Mouse (Mus musculus): ENCODE data around the gene Nfic. TPM values are rescaled to one million over a fixed set of nuclear protein-coding genes. Genes with fewer than 3 reads are reported as not detected.
A peak's percentile ranks its signal among the peaks of the same experiment; 100 is the strongest.

The Nfic gene
- polyA plus RNA-seq, 1 experiment from 2014 or later, result 31.5 TPM

- WGBS, result 27% methylated on average over 10 of the region's 10 CpGs
- no peak overlapping the region for H3K27ac ChIP-seq
- 0 out of 2 replicates have a peak overlapping the region, but pooled peaks have one; percentile 5 for H3K4me3 ChIP-seq
- peak overlapping the region; percentile 21; the same call in 1 of the 2 replicates for H3K4me2 ChIP-seq (replicated peaks)
- no peaks in the 10 kb centered on the region for H3K9me3 ChIP-seq (replicated peaks)
- H3K4me1 ChIP-seq, result peaks cover 44% of the 10 kb centered on the region
- no peak for ATAC-seq (ENCODE audit: low FRiP score)
- H3K9ac ChIP-seq, result peak overlapping the region; percentile 32; the same call in 1 of the 2 replicates
- H3K36me3 ChIP-seq, result no peaks in the 10 kb centered on the region
- H3K27me3 ChIP-seq, result peaks cover 68% of the 10 kb centered on the region
Observed at GRCm38 (mm10) chr10:81425236-81425850, 30.1 kb downstream of the Nfic start.

GRCm38 (mm10) chr10:81424246-81425051 lies 31.0 kb downstream of the Nfic start:
- Histone ChIP-seq H3K9ac (peak overlapping the region; percentile 36; the same call in 1 of the 2 replicates), H3K27me3 (peaks cover 68% of the 10 kb centered on the region), H3K27ac (no peak overlapping the region), H3K4me3 (no peak overlapping the region), H3K4me2 (replicated peaks) (peak overlapping the region; percentile 21; the same call in 1 of the 2 replicates), H3K4me1 (peaks cover 39% of the 10 kb centered on the region), H3K9me3 (replicated peaks) (no peaks in the 10 kb centered on the region), H3K36me3 (peaks cover 5% of the 10 kb centered on the region)
- ATAC-seq (ENCODE audit: low FRiP score), result no peak
- 6% methylated on average over 21 of the region's 25 CpGs for WGBS

- H3K9ac ChIP-seq, result 0 out of 2 replicates have a peak overlapping the region, but pooled peaks have one; percentile 36
- no peak overlapping the region for H3K27ac ChIP-seq
- ATAC-seq (ENCODE audit: low FRiP score), result no peak
- peak overlapping the region; percentile 21; the same call in 1 of the 2 replicates for H3K4me2 ChIP-seq (replicated peaks)
- H3K4me1 ChIP-seq, result peaks cover 40% of the 10 kb centered on the region
- peaks cover 5% of the 10 kb centered on the region for H3K36me3 ChIP-seq
- 68% methylated on average over 4 of the region's 4 CpGs for WGBS
- no peaks in the 10 kb centered on the region for H3K9me3 ChIP-seq (replicated peaks)
- H3K27me3 ChIP-seq, result peaks cover 64% of the 10 kb centered on the region
- H3K4me3 ChIP-seq, result no peak overlapping the region
Observed at GRCm38 (mm10) chr10:81423476-81424245, 31.8 kb downstream of the Nfic start.

- 75% methylated on average over 3 of the region's 3 CpGs for WGBS
- peaks cover 5% of the 10 kb centered on the region for H3K36me3 ChIP-seq
- H3K4me1 ChIP-seq, result peaks cover 50% of the 10 kb centered on the region
- H3K27me3 ChIP-seq, result peaks cover 56% of the 10 kb centered on the region
- no peaks in the 10 kb centered on the region for H3K9me3 ChIP-seq (replicated peaks)
- no peak for ATAC-seq (ENCODE audit: low FRiP score)
- no peak overlapping the region for H3K27ac ChIP-seq
- H3K4me3 ChIP-seq, result no peak overlapping the region
- no peak overlapping the region for H3K4me2 ChIP-seq (replicated peaks)
- H3K9ac ChIP-seq, result no peak overlapping the region
Observed at GRCm38 (mm10) chr10:81422661-81423217, 32.7 kb downstream of the Nfic start.

- peaks cover 54% of the 10 kb centered on the region for H3K27me3 ChIP-seq
- H3K9ac ChIP-seq, result no peak overlapping the region
- H3K36me3 ChIP-seq, result peaks cover 5% of the 10 kb centered on the region
- H3K9me3 ChIP-seq (replicated peaks), result no peaks in the 10 kb centered on the region
- peaks cover 52% of the 10 kb centered on the region for H3K4me1 ChIP-seq
- 68% methylated on average over 6 of the region's 6 CpGs for WGBS
- no peak overlapping the region for H3K4me2 ChIP-seq (replicated peaks)
- ATAC-seq (ENCODE audit: low FRiP score), result no peak
- H3K27ac ChIP-seq, result no peak overlapping the region
- H3K4me3 ChIP-seq, result no peak overlapping the region
Observed at GRCm38 (mm10) chr10:81422191-81422590, 33.2 kb downstream of the Nfic start.

- no peak overlapping the region for H3K27ac ChIP-seq
- no peak for ATAC-seq (ENCODE audit: low FRiP score)
- peaks cover 49% of the 10 kb centered on the region for H3K27me3 ChIP-seq
- no peaks in the 10 kb centered on the region for H3K9me3 ChIP-seq (replicated peaks)
- peaks cover 5% of the 10 kb centered on the region for H3K36me3 ChIP-seq
- H3K4me1 ChIP-seq, result peaks cover 52% of the 10 kb centered on the region
- no peak overlapping the region for H3K4me3 ChIP-seq
- H3K4me2 ChIP-seq (replicated peaks), result no peak overlapping the region
- no peak overlapping the region for H3K9ac ChIP-seq
- WGBS, result 84% methylated on average over 5 of the region's 5 CpGs
Observed at GRCm38 (mm10) chr10:81421797-81422100, 33.7 kb downstream of the Nfic start.

- peaks cover 52% of the 10 kb centered on the region for H3K4me1 ChIP-seq
- no peak overlapping the region for H3K4me3 ChIP-seq
- 69% methylated on average over 4 of the region's 4 CpGs for WGBS
- no peak for ATAC-seq (ENCODE audit: low FRiP score)
- H3K36me3 ChIP-seq, result peaks cover 5% of the 10 kb centered on the region
- H3K9ac ChIP-seq, result no peak overlapping the region
- no peaks in the 10 kb centered on the region for H3K9me3 ChIP-seq (replicated peaks)
- H3K4me2 ChIP-seq (replicated peaks), result no peak overlapping the region
- H3K27me3 ChIP-seq, result peaks cover 44% of the 10 kb centered on the region
- no peak overlapping the region for H3K27ac ChIP-seq
Observed at GRCm38 (mm10) chr10:81421041-81421796, 34.2 kb downstream of the Nfic start.

- no peak overlapping the region for H3K4me3 ChIP-seq
- peaks cover 5% of the 10 kb centered on the region for H3K36me3 ChIP-seq
- no peak overlapping the region for H3K9ac ChIP-seq
- H3K27ac ChIP-seq, result no peak overlapping the region
- no peaks in the 10 kb centered on the region for H3K9me3 ChIP-seq (replicated peaks)
- 86% methylated on average over 40 of the region's 40 CpGs for WGBS
- H3K4me2 ChIP-seq (replicated peaks), result no peak overlapping the region
- H3K27me3 ChIP-seq, result peaks cover 34% of the 10 kb centered on the region
- ATAC-seq (ENCODE audit: low FRiP score), result no peak
- peaks cover 50% of the 10 kb centered on the region for H3K4me1 ChIP-seq
Observed at GRCm38 (mm10) chr10:81420191-81420767, 35.2 kb downstream of the Nfic start.

GRCm38 (mm10) chr10:81419111-81419928 lies 36.1 kb downstream of the Nfic start:
- H3K4me3 ChIP-seq, result no peak overlapping the region
- H3K4me2 ChIP-seq (replicated peaks), result no peak overlapping the region
- H3K36me3 ChIP-seq, result peaks cover 5% of the 10 kb centered on the region
- no peak overlapping the region; the same call in 1 of the 2 replicates for H3K27ac ChIP-seq
- no peaks in the 10 kb centered on the region for H3K9me3 ChIP-seq (replicated peaks)
- H3K9ac ChIP-seq, result no peak overlapping the region
- 89% methylated on average over 10 of the region's 10 CpGs for WGBS
- H3K4me1 ChIP-seq, result peaks cover 49% of the 10 kb centered on the region
- peaks cover 25% of the 10 kb centered on the region for H3K27me3 ChIP-seq
- ATAC-seq (ENCODE audit: low FRiP score), result no peak

GRCm38 (mm10) chr10:81418216-81419070 lies 37.0 kb downstream of the Nfic start:
- H3K9ac ChIP-seq, result 0 out of 2 replicates have a peak overlapping the region, but pooled peaks have one; percentile 27
- no peak for ATAC-seq (ENCODE audit: low FRiP score)
- H3K4me3 ChIP-seq, result no peak overlapping the region
- peak overlapping the region; percentile 35 for H3K27ac ChIP-seq
- H3K27me3 ChIP-seq, result peaks cover 17% of the 10 kb centered on the region
- H3K36me3 ChIP-seq, result peaks cover 5% of the 10 kb centered on the region
- no peaks in the 10 kb centered on the region for H3K9me3 ChIP-seq (replicated peaks)
- peaks cover 54% of the 10 kb centered on the region for H3K4me1 ChIP-seq
- WGBS, result 37% methylated on average over 11 of the region's 11 CpGs
- H3K4me2 ChIP-seq (replicated peaks), result no peak overlapping the region
